Mouse (Mus musculus) cortical plate, adult 2 months (tissue): ENCODE data around the gene Magi1.

ENCODE experiments used
- CTCF ChIP-seq: fragments of 200-500 bp; IDR thresholded peaks from 2 replicates; pipeline ENCODE4 v1.5.1; 2011; ENCODE audit warnings: mild to moderate bottlenecking, control low read depth, low read length; ENCODE audit not compliant: insufficient read depth; ENCODE audit errors: extremely low read depth
- POLR2A ChIP-seq: fragments of 200-500 bp; IDR thresholded peaks from 2 replicates; pipeline ENCODE4 v1.6.1; 2011; ENCODE audit warnings: mild to moderate bottlenecking, low read length, control low read depth; ENCODE audit not compliant: insufficient read depth; ENCODE audit errors: extremely low read depth

GRCm38 (mm10) chr6:94301804-94302203, 18.1 kb upstream of the Magi1 start:
- TF ChIP-seq CTCF (no peak), POLR2A (no peak)
